Mouse (Mus musculus): ENCODE measurements at regions not wholly inside any gene's neighbourhood (a gene's known extent, or its start where the extent isn't known, plus 50 kb on each side); places are given as distances from the start of the nearest gene placed in this dataset.
"Not testable (repeated sequence)": the region's sequence is repeated elsewhere in the genome, so short reads cannot be mapped to it uniquely, and the experiment has no call there.

DNA sequence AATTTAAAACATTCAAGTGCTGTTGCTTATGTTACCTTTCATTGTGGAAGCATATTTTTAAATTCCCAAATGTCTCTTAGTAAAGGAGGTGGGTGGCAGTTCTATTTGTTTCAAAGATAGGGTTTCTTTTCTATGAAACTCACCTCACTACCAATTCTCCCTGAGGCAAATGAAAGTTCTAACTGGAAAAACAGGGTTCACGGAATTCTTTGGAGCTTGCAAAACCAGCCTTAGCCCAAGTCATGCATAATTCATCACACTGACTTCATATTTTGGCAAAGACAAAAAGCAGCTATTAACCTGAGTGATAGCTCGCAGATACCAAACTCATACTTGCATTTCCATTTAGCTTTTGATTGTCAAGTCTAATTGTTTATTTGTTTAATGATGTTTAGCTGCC lies 73.8 kb downstream of the Dio2 start:
- no peak for DNase-seq

DNA sequence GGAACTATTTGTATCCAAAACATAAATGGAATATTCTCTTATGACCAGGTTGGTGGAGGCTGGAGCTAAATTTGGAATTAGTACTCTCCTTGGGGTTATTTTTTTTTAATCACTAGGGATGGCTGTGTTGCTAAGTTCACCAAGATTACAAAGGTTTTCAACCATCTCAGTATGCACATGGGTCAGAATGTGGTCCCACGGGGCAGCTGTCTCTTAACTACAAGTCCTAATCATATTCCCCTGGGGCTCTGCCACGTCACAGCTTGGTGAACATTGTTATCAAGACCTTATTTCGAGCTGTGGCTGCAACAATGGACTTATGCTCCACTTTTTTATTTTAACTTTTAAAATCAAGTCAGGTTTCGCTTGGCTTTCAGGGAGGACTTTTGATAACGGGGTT lies 92.8 kb downstream of the Dio2 start:
- peak; percentile 13 for DNase-seq

DNA sequence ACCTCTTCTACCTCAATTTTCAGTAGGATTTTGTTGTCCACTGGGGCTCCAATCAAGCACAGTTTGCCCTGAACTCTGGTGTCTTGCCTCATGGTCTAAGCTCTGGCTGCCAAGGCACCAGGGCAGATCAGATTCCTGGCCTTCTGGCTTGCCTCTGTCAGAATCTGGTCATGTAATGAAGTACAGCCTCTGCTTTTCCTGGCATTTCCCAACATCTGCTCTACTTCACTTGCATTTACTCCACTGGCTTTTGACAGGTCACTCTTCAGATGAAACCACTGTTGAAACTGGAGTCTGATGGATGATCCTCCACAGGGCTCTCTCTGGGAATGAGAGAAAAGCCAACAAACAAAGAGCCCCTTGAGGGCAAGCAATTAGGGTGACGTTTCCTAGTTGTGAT lies 94.3 kb downstream of the Dio2 start:
- DNase-seq: no peak

DNA sequence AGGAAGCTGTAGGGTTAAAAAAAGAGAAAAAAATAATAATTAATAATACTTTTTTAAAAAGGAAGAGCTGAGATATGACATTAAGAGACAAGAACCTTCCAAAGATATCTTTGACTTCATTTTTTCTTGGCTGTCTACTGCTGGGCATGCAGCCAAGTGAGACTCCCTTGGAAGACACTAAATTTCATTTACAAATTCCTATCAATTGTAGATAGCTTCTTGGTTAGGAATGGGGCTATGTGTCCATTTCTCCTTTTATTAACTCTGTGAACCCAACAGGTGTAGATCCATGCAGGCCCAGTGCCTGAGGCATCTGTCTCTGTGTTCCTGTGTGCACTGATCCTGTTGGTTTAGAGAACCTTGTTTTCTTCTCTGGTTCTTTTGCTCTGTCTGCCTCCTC lies 113.4 kb downstream of the Dio2 start:
- no peak for DNase-seq

DNA sequence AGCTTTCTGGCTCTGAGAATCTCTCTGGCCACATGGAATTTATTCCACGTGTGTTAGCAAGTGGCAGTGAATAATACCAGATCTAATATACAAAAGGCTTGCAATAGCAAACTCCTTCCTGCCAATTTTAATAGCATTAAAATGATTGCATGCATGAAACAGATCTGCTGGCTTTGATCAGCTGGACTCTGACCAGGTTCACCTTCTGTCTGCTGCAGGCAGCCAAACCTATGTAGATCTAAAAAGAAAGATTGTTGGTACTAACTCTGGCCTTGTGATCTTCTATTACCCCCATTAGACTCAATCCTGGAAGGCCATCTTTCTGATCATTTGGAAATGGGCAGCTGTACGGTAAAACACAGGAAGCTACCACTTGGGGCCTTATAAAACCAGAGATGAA lies 114.8 kb downstream of the Dio2 start:
- no peak for DNase-seq

DNA sequence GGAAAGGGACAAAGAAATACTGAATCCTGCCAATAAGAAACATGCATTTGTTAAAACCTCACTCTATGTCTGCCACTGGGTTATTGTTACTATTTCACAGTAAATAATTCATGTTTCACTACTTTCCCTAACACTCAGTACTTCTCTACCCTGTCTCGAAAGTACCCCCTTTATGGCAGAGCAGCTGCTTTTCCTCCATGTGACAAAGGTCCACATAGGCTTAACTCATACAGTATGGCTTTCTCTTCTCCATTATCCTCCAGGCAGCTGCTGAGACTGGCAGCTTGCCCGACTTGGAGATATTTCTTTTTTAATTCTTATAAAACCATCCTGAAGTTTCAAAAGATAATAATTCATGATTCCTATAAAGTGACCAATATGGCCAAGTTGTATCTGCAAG lies 129.4 kb downstream of the Dio2 start:
- DNase-seq: no peak

DNA sequence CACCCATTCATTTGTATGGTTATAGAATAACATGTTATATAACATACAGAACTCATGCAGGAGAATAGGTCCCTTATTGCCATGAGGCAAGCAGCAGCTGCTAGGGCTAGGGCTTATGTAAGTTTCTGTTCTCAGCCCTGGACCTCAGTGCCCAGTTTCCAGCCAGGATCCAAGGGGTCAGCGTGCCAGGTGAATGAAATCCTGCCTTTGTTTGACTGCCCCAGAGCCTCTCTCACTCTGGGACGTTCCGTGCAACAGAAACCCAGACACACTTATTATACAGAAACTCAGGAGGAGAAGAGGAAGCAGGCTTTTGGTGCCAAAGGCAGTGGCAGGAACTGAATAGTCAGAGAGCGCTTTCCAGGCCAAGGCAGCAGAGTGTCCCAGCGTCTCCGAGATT lies 130.3 kb downstream of the Dio2 start:
- DNase-seq: no peak

DNA sequence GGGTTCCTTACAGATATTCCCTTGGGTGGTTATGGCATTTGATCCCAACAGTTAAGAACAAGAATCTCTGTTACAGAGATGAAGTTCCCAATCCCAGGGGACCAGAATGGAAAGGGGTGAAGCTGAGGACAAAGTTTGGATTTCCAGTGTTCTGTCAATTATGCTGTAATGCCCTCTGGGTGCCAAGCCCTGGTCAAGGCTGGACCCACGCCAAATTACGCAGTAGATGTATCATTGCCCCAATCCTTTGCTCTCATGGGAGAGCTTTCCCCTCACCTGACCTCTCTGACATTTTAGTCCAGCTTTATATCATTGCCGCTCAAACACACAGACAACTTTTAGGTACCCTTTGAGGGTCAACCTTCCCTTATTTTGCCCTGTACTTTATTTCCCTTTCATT lies 158.2 kb downstream of the Dio2 start:
- peak; percentile 16 for DNase-seq

DNA sequence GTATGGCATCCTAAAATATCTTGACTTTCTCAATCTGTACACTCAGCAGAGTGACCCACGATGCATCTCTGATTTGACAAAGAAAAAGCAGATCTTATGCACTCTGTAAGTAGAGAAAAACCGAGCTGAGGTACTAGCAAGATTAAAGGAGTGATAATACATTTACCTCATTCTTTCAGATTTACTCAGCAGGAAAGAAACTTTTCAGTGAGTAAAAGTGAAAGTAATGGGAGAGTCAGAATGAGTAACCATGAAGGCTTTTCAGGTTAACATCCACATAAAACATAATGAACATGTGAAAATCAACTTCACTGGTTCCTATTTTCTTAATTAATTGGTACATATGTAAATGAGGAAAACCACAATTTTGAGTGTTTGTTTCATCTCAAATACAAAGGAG lies 162.1 kb downstream of the Dio2 start:
- DNase-seq: no peak

DNA sequence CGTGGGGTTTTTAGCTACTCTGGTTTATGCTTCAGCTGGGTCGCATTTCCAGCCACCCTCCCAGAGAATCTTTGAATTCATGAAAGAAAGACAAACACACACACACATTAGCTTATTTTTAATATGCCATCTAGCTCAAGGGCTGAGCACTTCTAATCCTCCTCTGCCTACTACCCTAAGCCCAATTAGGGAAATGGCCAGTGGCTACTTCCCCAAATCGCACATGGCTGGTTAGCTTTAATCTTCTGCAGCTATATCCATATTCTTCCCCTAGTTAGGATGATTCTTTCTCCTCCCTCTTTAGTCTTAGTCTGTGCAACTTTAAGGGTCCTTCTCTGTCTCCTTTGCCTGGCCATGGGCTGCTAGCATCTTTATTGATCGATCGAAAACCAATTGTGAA lies 166.3 kb downstream of the Dio2 start:
- no peak for DNase-seq

DNA sequence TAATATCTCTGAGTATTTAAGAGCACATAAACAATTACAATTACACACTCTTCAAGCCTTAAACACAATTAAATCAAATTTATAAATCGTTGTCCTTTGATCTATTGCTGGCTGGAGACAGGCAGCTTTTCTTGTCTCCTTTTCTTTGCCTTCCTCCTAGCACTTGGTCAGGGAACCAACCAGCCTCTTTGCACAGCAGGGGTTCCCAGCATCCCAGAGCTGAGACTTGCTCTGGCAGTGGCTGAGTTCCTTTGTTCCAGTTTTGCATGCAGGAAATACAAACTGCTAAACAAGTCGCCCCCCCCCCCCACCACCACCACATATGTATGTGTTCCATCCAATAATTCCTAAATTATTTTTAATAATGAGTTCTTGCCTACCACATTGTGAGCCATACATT lies 166.7 kb downstream of the Dio2 start:
- DNase-seq: no peak

DNA sequence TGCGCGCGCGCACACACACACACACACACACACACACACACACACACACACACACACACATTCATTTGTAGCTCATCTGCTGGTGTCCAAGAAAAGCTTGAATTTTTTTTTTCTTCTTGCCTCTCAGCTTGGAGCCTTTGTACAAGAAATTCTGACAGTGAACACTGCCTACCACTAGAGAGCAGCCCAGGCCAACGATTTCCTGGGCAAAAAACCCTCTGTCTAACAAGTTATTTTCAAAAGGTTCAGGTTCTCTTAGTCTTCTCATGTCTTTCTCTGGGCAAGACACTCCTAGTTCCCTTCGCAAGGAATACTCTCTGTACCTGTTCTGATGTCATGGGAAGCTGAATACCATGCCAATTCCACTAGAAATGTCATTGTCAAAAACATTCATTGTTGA lies 171.9 kb downstream of the Dio2 start:
- DNase-seq: no peak

DNA sequence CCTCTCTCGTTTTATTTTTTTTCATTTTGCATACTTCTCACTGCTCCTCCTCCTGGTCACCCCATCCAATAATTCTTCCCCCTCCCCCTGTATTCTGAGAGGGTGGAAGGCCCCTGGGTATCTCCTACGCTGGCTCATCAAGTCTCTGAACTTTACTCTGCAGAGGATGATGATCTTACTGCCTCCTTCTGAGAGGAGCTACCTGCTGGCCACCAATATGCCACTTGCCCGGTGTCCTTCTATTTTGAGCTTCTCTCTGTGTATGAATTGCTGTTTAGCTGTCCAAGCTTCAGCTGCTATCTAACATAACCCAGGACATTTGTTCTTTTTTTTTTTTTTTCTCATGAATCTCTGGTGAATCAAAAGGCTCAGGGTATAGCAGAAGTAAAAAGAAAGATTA lies 173.2 kb downstream of the Dio2 start:
- DNase-seq: no peak

DNA sequence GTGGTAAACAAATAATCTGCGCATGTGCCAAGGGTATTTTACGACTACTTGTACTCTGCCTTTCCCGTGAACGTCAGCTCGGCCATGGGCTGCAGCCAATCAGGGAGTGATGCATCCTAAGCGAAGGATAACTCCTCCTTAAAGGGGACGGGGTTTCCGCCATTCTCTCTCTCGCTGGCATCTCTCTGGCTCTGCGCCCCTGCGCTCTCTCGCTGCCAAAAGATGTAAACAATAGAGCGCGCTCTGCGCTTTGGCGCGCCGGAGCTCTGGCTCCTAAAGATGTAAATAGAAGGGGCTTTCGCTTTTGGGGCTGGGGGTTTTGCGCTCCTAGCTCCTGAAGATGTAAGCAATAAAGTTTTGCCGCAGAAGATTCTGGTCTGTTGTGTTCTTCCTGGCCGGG lies 173.6 kb downstream of the Dio2 start:
- not testable (repeated sequence) for DNase-seq

DNA sequence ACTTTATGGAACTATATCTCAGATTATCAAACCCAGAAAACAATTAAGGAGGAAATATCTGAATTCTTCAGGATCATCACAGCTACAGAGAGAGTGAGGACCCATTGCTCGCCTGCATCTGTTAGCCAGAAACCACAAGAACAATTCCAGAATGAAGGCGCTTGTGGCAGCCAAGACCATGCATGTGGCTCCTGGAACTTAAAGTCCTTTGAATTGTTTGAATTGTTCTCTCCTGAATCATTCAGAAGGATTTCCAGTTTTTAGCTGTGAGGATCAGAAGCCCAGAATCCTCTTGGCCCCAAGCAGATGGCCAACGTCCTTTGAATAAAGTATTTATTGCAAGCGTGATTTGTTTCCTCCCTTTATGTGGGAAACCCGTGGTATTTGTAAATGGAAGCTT lies 195.9 kb downstream of the Dio2 start:
- no peak for DNase-seq

Measured in adrenal gland, postnatal 25 days (tissue).